Mouse (Mus musculus): ENCODE measurements around the gene Lcn10. TPM values are rescaled to one million over a fixed set of nuclear protein-coding genes. Genes with fewer than 3 reads are reported as not detected.

The Lcn10 gene
- polyA plus RNA-seq (2016; fragmentation: Nextera tagmentation; extraction: Ambion mirVana) = not detected in 2 replicates

DNA sequence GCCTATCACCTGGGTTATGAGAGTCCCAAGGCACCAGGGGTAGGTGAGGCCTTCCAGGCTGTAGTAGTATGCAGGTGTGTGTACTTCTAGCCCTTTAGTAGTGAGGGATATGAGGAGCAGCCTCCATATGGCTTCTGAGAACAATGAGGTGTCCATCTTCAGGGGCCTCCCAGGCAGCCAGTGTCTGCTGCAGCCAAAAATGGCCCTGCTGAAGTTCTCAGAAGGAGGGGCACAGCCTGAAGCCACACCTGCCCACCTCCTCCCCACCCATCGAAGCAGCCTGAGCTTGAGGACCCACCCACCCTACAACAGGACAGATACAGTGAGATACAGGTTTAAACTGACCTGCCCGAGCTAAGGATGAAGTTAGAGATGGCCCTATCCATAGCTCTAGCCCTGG, at the start of gene Lcn10:
TSS of gene Lcn10 (plus strand) at position 301 of the 400 bp plus-strand sequence.
- no peak within 1 kb of the TSS for H3K27ac ChIP-seq
- no peaks in the 10 kb centered on the region for H3K27me3 ChIP-seq
- no peaks in the 10 kb centered on the region for H3K9me3 ChIP-seq
- H3K4me1 ChIP-seq = no peaks in the 10 kb centered on the region
- ATAC-seq (ENCODE audit: low FRiP score) = no peak
- no peak within 1 kb of the TSS for H3K9ac ChIP-seq
- no peak within 1 kb of the TSS for H3K4me3 ChIP-seq (replicated peaks)
- 69% methylated on average over 2 of the region's 2 CpGs for WGBS
- H3K36me3 ChIP-seq (replicated peaks) = no peaks in the 10 kb centered on the region
- H3K4me2 ChIP-seq = no peak within 1 kb of the TSS

DNA sequence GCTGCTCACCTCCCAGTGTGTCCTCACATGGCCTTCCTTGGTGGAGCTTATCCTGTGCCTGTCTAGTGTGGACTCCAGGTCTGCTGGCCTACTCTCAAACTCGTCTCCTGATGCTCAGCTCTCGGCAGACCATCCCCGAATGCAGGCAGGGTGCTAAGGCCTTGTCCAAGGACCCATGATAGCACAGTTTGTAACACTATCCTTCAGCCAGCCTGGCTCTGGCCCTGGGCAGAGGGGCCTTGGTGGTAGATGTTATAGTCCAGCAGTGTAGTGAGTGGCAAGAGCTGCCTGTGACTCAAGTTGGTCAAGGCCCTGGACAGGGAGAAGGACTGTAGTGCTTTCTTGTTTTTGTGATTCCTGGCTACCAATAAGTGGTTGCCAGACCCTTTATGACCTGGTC, 48.9 kb upstream of the Lcn10 start:
- Histone ChIP-seq H3K4me2 (no peak overlapping the region), H3K27me3 (no peaks in the 10 kb centered on the region), H3K4me1 (no peaks in the 10 kb centered on the region), H3K36me3 (replicated peaks) (no peaks in the 10 kb centered on the region), H3K4me3 (replicated peaks) (no peak overlapping the region), H3K9ac (no peak overlapping the region), H3K27ac (no peak overlapping the region), H3K9me3 (no peaks in the 10 kb centered on the region)
- WGBS = 93% methylated on average over 3 of the region's 3 CpGs
- ATAC-seq (ENCODE audit: low FRiP score) = no peak

DNA sequence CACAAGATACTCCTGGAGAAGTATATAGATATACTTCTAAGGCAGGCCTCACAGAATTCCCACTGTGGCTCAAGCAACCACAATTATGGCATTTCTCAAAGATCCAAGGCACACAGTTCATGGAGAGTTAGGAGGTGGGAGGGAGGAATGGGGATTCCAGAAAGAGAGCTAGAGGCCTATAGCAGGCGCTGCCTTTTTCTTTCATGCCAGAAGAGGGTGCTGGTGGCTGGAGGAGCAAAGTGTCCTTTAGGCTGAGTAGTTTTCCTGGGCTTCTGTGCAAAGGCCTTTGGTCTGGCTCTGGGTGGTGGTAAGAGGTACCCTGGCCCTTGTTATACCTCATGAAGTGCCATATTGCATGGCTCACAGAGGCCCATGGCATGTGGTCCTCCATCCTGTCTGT, 48.5 kb upstream of the Lcn10 start:
- H3K36me3 ChIP-seq (replicated peaks) = no peaks in the 10 kb centered on the region
- 23% methylated on average over 1 of the region's 1 CpGs for WGBS
- H3K9ac ChIP-seq = no peak overlapping the region
- no peaks in the 10 kb centered on the region for H3K4me1 ChIP-seq
- no peak overlapping the region for H3K4me3 ChIP-seq (replicated peaks)
- H3K4me2 ChIP-seq = no peak overlapping the region
- no peaks in the 10 kb centered on the region for H3K27me3 ChIP-seq
- no peak for ATAC-seq (ENCODE audit: low FRiP score)
- no peak overlapping the region for H3K27ac ChIP-seq
- H3K9me3 ChIP-seq = no peaks in the 10 kb centered on the region

DNA sequence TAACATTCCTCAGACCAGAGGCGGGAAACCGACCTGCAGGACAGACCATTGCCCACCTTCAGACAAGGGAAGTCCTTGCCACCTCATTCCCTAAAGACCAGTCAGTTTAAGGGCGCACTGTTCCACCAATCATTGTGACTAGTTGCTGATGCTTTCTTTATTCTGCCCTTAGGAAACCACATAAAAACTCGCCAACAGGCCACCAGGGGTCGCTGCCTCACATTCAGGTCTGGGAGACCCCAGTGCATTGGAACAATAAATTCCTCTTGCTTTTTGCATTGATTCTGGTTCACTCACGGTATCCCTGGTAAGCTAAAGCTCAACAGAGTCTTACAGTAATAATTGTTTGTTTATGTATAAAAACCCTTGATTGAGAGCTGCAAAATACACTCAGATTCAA, 42.6 kb upstream of the Lcn10 start:
- H3K4me1 ChIP-seq = no peaks in the 10 kb centered on the region
- no peak overlapping the region for H3K9ac ChIP-seq
- H3K4me3 ChIP-seq (replicated peaks) = no peak overlapping the region
- no peaks in the 10 kb centered on the region for H3K27me3 ChIP-seq
- no peak overlapping the region for H3K4me2 ChIP-seq
- H3K36me3 ChIP-seq (replicated peaks) = no peaks in the 10 kb centered on the region
- H3K9me3 ChIP-seq = no peaks in the 10 kb centered on the region
- WGBS = 16% methylated on average over 6 of the region's 6 CpGs
- ATAC-seq (ENCODE audit: low FRiP score) = no peak
- H3K27ac ChIP-seq = no peak overlapping the region

DNA sequence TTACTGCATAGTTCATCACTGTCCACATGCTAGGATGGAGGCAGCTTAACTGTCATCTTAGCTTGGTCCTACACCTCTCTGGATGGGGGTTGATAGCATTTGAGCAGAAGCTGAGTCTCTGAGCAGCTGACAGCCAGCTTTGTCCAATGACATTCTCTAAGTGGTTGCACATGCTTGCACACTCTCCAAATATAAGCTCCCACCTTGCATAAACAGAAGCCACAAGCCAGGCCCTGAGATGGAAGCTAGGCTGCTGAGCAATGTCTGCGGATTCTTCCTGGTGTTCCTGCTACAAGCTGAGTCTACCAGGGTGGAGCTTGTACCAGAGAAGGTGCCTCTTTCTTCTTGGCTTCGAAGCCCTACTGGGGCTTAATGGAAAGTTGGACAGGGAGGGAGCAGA, 29.6 kb upstream of the Lcn10 start, which contains the start of gene Lcn8:
TSS of gene Lcn8 (plus strand) at position 219 of the 400 bp plus-strand sequence.
- 83% methylated on average over 2 of the region's 2 CpGs for WGBS
- no peak for ATAC-seq (ENCODE audit: low FRiP score)

DNA sequence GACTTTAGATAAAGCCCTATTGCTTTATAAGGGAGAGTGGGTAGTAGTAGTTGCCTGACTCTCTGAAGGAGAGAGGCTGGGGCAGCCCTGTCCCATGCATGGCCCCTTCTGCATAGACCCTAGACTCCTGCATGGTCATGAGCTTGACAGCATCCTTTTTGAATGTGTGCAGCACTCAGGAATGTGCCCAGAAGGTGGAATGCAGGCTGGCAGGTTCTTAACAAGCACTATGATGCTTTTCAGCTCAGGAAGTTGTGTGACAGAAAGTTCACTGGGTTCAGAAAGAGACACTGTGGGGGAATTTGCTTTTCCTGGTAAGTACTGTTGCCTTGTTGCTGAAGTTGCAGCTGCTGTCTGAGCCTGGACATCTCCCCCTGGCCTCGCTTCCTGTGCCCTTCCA, 28.0 kb upstream of the Lcn10 start:
- Histone ChIP-seq H3K36me3 (replicated peaks) (no peaks in the 10 kb centered on the region), H3K4me2 (no peak overlapping the region), H3K4me1 (no peaks in the 10 kb centered on the region), H3K9ac (no peak overlapping the region), H3K9me3 (no peaks in the 10 kb centered on the region), H3K4me3 (replicated peaks) (no peak overlapping the region), H3K27ac (no peak overlapping the region), H3K27me3 (no peaks in the 10 kb centered on the region)
- no peak for ATAC-seq (ENCODE audit: low FRiP score)
- 67% methylated on average over 1 of the region's 1 CpGs for WGBS

More for the DNA sequence above, 29.6 kb upstream of the Lcn10 start, which contains the start of gene Lcn8:
- Histone ChIP-seq H3K9ac (no peak within 1 kb of the TSS), H3K4me1 (no peaks in the 10 kb centered on the region), H3K4me2 (no peak within 1 kb of the TSS), H3K27me3 (no peaks in the 10 kb centered on the region), H3K36me3 (replicated peaks) (no peaks in the 10 kb centered on the region), H3K9me3 (no peaks in the 10 kb centered on the region), H3K27ac (no peak within 1 kb of the TSS), H3K4me3 (replicated peaks) (no peak within 1 kb of the TSS)

DNA sequence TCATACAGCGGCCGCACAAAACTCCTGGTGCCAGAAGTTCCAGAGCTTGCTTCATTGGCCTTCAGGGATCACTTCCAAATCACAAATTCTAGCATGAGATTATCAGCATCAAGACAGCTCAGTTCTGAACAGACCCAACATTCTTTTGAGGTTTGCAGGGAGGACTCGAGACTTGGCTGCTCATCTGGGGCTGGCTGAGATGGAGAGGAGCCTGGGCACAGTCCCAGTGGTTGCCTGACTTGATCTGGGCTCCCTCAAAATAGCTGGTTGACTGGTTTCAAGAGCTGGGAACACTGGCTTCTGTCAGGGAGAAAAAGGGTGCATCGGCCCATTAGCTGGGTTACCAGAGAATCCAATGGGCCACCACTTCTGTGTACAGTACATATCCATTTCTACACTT, 25.8 kb upstream of the Lcn10 start:
- H3K27me3 ChIP-seq = no peaks in the 10 kb centered on the region
- ATAC-seq (ENCODE audit: low FRiP score) = no peak
- WGBS = 87% methylated on average over 4 of the region's 4 CpGs

DNA sequence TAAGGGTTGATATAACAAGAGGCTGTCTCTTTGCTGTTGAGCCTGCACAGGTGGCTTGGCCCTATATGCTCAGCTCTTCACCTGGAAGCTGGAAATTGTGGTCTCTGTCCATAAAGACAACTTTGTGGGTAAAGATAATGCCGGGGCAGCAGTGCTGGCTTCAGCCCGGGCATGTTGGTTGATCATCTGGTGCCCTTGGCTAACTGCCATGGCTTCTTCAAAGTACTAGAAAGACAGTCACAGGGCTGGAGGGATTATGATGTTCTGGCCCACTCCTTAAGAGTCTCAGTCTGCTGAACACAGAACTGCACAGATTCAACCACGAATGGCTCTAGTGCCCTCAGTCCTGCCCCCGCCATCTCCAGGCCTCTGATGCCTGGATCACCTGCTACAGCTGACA, 25.3 kb upstream of the Lcn10 start:
- no peaks in the 10 kb centered on the region for H3K9me3 ChIP-seq
- H3K9ac ChIP-seq = no peak overlapping the region
- H3K4me2 ChIP-seq = no peak overlapping the region
- no peaks in the 10 kb centered on the region for H3K36me3 ChIP-seq (replicated peaks)
- no peak for ATAC-seq (ENCODE audit: low FRiP score)
- H3K27me3 ChIP-seq = no peaks in the 10 kb centered on the region
- H3K4me3 ChIP-seq (replicated peaks) = no peak overlapping the region
- WGBS = 92% methylated on average over 4 of the region's 4 CpGs
- no peaks in the 10 kb centered on the region for H3K4me1 ChIP-seq
- no peak overlapping the region for H3K27ac ChIP-seq

More for the DNA sequence above, 25.8 kb upstream of the Lcn10 start:
- Histone ChIP-seq H3K27ac (no peak overlapping the region), H3K9me3 (no peaks in the 10 kb centered on the region), H3K36me3 (replicated peaks) (no peaks in the 10 kb centered on the region), H3K4me1 (no peaks in the 10 kb centered on the region), H3K4me2 (no peak overlapping the region), H3K4me3 (replicated peaks) (no peak overlapping the region), H3K9ac (no peak overlapping the region)

DNA sequence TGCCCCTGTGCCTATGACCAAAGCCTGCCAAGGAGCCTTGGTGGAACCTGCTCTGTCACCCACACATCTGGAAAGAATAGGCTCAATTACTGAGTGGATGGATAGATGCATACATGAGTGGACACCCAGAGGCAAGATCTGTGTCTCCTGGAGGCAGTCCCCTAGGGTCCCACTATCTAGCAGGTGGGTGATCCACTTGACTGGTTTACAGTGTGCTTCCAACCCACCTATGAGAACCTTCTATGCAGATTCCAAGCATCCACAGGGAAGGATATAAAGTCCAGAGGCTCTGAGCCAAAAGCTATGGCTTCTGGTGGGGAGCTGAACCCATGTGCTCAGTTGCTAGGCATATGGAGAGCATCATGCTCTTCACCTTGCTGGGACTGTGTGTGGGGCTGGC, 24.9 kb upstream of the Lcn10 start, which contains the start of gene Lcn5:
TSS of gene Lcn5 (plus strand) at position 301 of the 400 bp plus-strand sequence.
- Histone ChIP-seq H3K36me3 (replicated peaks) (no peaks in the 10 kb centered on the region), H3K27ac (no peak within 1 kb of the TSS), H3K4me2 (no peak within 1 kb of the TSS), H3K4me3 (replicated peaks) (no peak within 1 kb of the TSS), H3K27me3 (no peaks in the 10 kb centered on the region; the same call in 1 of the 2 replicates), H3K9me3 (no peaks in the 10 kb centered on the region), H3K4me1 (no peaks in the 10 kb centered on the region), H3K9ac (no peak within 1 kb of the TSS)
- ATAC-seq (ENCODE audit: low FRiP score) = no peak

DNA sequence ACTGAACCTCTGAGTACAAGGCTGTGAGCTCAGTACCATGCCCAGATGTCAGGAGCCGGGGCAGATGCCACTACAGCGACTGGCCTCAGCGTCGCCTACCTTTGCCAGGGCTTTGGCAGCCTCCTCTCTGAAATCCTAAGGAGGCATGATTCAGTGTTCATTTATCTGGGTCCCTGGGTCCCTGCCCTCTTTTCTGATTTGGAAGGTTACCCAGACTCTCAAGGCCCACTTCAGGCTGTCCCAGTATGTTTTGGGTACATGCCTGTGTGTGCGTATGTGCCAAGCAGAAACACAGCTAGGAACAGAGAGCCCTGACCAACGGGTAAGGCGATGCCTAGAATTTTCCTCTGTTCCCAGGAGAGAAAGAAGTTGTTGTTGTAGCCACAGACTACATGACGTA, 22.2 kb upstream of the Lcn10 start:
- ATAC-seq (ENCODE audit: low FRiP score) = no peak
- no peaks in the 10 kb centered on the region for H3K4me1 ChIP-seq
- H3K9ac ChIP-seq = no peak overlapping the region
- no peaks in the 10 kb centered on the region for H3K36me3 ChIP-seq (replicated peaks)
- H3K4me3 ChIP-seq (replicated peaks) = no peak overlapping the region
- no peak overlapping the region for H3K4me2 ChIP-seq
- 94% methylated on average over 8 of the region's 8 CpGs for WGBS
- no peak overlapping the region for H3K27ac ChIP-seq
- H3K27me3 ChIP-seq = no peaks in the 10 kb centered on the region; the same call in 1 of the 2 replicates
- no peaks in the 10 kb centered on the region for H3K9me3 ChIP-seq

DNA sequence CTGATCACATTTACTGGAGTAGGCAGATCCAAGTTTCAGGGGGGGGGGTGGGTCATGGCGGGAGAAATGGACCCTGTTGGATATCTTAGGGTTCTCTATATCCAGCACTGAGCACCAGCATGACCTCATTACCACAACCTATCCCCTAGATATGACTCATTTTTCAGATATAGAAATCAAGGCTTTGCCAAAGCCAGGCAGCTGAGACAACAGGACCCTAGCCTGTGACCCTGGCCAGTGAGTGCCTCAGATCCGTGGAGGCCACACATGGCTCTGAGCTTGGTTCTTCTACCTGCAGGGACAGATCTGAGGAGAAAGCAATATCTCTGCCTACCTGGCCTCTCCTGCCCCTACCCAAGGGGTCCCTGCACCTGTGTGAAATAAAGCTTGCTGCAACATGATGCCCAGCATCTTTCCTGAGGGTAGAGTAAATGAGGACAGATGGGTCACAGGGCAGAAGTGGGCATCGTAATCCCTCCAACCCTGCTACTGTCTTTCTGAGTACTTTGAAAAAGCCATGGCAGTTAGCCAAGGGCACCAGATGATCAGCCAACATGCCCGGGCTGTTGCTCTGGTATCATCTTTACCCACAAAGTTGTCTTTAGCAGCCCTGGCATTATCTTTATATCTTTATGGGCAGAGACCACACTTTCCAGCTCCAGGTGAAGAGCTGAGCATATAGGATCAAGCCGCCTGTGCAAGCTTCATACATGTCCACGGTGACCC, 21.1 kb upstream of the Lcn10 start:
- H3K9me3 ChIP-seq = no peaks in the 10 kb centered on the region

DNA sequence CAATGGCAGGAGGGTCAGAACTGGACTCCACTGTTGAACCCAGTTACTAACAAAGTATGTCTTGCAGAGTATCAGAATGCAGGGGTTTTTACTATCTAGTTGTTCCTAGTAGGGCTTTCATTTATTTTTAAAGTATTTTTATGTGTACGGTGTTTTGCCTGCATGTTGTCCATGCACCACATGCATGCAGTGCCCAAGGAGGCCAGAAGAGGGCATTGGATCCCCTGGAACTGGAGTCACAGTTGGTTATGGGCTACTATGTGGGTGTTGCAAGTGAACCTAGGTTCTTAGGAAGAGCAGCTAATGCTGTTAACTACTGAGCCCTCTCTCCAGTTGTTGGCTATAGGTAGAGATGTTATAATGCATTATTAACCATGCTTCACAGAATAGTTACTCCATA, 19.0 kb upstream of the Lcn10 start:
- 58% methylated on average over 1 of the region's 1 CpGs for WGBS
- H3K9ac ChIP-seq = no peak overlapping the region
- H3K4me1 ChIP-seq = no peaks in the 10 kb centered on the region
- no peak for ATAC-seq (ENCODE audit: low FRiP score)
- no peak overlapping the region for H3K27ac ChIP-seq
- H3K9me3 ChIP-seq = no peaks in the 10 kb centered on the region
- no peaks in the 10 kb centered on the region for H3K36me3 ChIP-seq (replicated peaks)
- H3K27me3 ChIP-seq = no peaks in the 10 kb centered on the region; the same call in 1 of the 2 replicates
- no peak overlapping the region for H3K4me3 ChIP-seq (replicated peaks)
- H3K4me2 ChIP-seq = no peak overlapping the region

More for the DNA sequence above, 21.1 kb upstream of the Lcn10 start:
- H3K4me1 ChIP-seq = no peaks in the 10 kb centered on the region
- no peak for ATAC-seq (ENCODE audit: low FRiP score)
- H3K27ac ChIP-seq = no peak overlapping the region
- H3K4me2 ChIP-seq = no peak overlapping the region
- 88% methylated on average over 6 of the region's 6 CpGs for WGBS
- H3K36me3 ChIP-seq (replicated peaks) = no peaks in the 10 kb centered on the region
- H3K27me3 ChIP-seq = no peaks in the 10 kb centered on the region; the same call in 1 of the 2 replicates
- no peak overlapping the region for H3K9ac ChIP-seq
- H3K4me3 ChIP-seq (replicated peaks) = no peak overlapping the region

DNA sequence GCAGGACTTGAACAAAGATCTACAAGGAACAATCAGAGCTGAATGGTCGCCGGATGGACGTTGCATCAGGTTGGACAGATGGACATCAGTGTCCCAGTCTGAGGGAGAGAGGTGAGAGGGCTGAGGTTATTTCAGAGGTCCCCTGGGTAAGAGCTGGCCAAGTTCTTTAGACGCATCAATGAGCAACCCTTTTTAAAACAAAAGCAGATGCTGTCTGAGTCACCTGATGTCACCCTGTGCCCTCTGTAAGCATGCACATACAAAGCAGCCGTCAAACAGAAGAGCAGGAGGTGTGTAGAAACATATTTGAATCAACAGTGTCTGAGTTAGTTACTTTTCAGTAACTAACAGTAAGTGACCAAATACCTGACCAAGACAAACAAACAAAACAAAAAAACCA, 18.4 kb upstream of the Lcn10 start:
- H3K27me3 ChIP-seq = no peaks in the 10 kb centered on the region; the same call in 1 of the 2 replicates
- H3K36me3 ChIP-seq (replicated peaks) = no peaks in the 10 kb centered on the region
- H3K4me1 ChIP-seq = no peaks in the 10 kb centered on the region
- WGBS = 85% methylated on average over 5 of the region's 5 CpGs
- H3K9me3 ChIP-seq = no peaks in the 10 kb centered on the region
- H3K27ac ChIP-seq = no peak overlapping the region
- no peak overlapping the region for H3K4me2 ChIP-seq
- H3K4me3 ChIP-seq (replicated peaks) = no peak overlapping the region
- no peak for ATAC-seq (ENCODE audit: low FRiP score)
- no peak overlapping the region for H3K9ac ChIP-seq

Data from forebrain, embryonic 12.5 days (tissue).